Mouse (Mus musculus) hindbrain, embryonic 11.5 days (tissue): Measurements from ENCODE around the gene Zfp30. TPM values are rescaled to one million over a fixed set of nuclear protein-coding genes. Genes with fewer than 3 reads are reported as not detected.

Experiments
- ATAC-seq: fragments of 200-750 bp; cut with Nextera tagmentation; 2 replicates; pipeline ENCODE4 v1.8.0; 2017; ENCODE audit warnings: mild to moderate bottlenecking, moderate TSS enrichment, moderate library complexity; ENCODE audit not compliant: low FRiP score
- DNase-seq: peaks from one replicate; pipeline ENCODE4 v3.0.0-alpha.2; 2015; ENCODE audit warnings: low spot score
- H3K27ac ChIP-seq: fragments of 300-500 bp; sonication (generic); 2 replicates; pipeline ENCODE4 v1.5.1; 2014; ENCODE audit warnings: mild to moderate bottlenecking, low read depth, low read length
- H3K27me3 ChIP-seq: fragments of 300-500 bp; sonication (generic); 2 replicates; pipeline ENCODE4 v1.6.1; 2014; ENCODE audit warnings: mild to moderate bottlenecking, low read length, moderate library complexity, mixed read lengths; ENCODE audit not compliant: control insufficient read depth, insufficient read depth
- H3K36me3 ChIP-seq: fragments of 300-500 bp; sonication (generic); 2 replicates; pipeline ENCODE4 v1.6.1; 2014; ENCODE audit warnings: mild to moderate bottlenecking, low read length, moderate library complexity, mixed read lengths; ENCODE audit not compliant: control insufficient read depth, insufficient read depth
- H3K4me1 ChIP-seq: fragments of 300-500 bp; sonication (generic); replicated peaks from 2 replicates; pipeline ENCODE4 v1.6.1; 2014; ENCODE audit warnings: low read length, mixed read lengths; ENCODE audit not compliant: control insufficient read depth, insufficient read depth
- H3K4me2 ChIP-seq: fragments of 300-500 bp; sonication (generic); replicated peaks from 2 replicates; pipeline ENCODE4 v1.6.1; 2014; ENCODE audit warnings: mild to moderate bottlenecking, low read depth, low read length
- H3K4me3 ChIP-seq: fragments of 300-500 bp; sonication (generic); 2 replicates; pipeline ENCODE4 v1.5.1; 2014; ENCODE audit warnings: low read depth, low read length
- H3K9ac ChIP-seq: fragments of 300-500 bp; sonication (generic); 2 replicates; pipeline ENCODE4 v1.6.1; 2014; ENCODE audit warnings: low read depth, low read length
- H3K9me3 ChIP-seq: fragments of 300-500 bp; sonication (generic); 2 replicates; pipeline ENCODE4 v1.6.1; 2016; ENCODE audit warnings: low read length; ENCODE audit not compliant: control insufficient read depth
- WGBS: fragments of 180-500 bp; shearing (Covaris S2); extraction: QIAGEN DNeasy Blood & Tissue Kit; methylation state at CpG from one replicate; pipeline ENCODE4 v1.1.7; 2014; 5-methylcytosine and 5-hydroxymethylcytosine counted together
- polyA plus RNA-seq: library from polyadenylated mRNA; unstranded; fragments of >200 nt; fragmentation: Nextera tagmentation; extraction: Ambion mirVana; gene quantifications from 2 replicates; pipeline ENCODE4 v1.2.1, GENCODE M21; 2014

Zfp30 gene
- polyA plus RNA-seq: 8.2 and 8.5 TPM in 2 replicates

DNA sequence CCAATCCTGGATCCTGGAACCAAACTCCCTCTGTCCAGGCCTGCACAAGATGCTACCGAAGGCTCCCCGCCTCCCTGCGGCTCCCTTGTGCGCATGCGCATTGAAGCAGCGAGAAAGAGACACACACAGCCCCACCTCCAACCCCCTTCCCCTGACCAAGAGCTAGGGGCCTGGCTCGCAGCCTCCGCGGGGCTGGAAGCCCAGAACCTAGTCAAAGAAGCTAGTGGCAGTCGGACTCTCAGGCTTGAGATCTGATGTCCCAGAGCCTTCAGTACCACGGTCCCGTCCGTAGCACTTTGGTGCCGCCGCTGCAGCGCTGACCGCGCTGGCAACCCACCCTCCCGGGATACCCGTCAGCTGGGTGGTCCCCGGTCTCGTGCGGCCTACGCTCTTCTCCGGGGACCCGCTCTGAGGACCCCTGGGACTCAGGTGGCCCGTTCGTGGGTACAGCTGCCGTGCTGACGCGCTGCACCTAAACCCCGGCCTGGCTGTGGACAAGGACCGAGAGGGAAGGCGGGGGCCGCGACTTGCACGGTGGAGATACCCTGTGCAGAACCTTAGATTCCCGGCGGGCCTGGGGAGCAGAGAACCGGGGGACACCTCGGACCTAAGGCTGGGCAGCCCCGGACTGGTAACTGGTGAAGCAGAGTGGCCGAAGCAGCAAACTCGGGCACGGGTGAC, at the start of gene Zfp30:
Gene Zfp30 (plus strand): TSS at position 128 of the 681 bp plus-strand sequence.
- 1% methylated on average over 43 of the region's 45 CpGs for WGBS

GRCm38 (mm10) chr7:29742258-29742657, 41.5 kb upstream of the Zfp30 start:
- Histone ChIP-seq H3K27me3 (no peaks in the 10 kb centered on the region), H3K9me3 (no peaks in the 10 kb centered on the region), H3K9ac (no peak overlapping the region), H3K27ac (no peak overlapping the region), H3K4me3 (no peak overlapping the region), H3K36me3 (no peaks in the 10 kb centered on the region), H3K4me1 (no peaks in the 10 kb centered on the region), H3K4me2 (no peak overlapping the region)
- WGBS: 86% methylated on average over 3 of the region's 3 CpGs
- ATAC-seq (no peak), DNase-seq (no peak)

More for the DNA sequence above, at the start of gene Zfp30:
- Histone ChIP-seq H3K27me3 (no peaks in the 10 kb centered on the region), H3K9me3 (no peaks in the 10 kb centered on the region), H3K4me2 (peak within 1 kb of the TSS; percentile 78), H3K4me1 (no peaks in the 10 kb centered on the region), H3K9ac (peak within 1 kb of the TSS; percentile 92), H3K27ac (peak within 1 kb of the TSS; percentile 89), H3K36me3 (no peaks in the 10 kb centered on the region), H3K4me3 (peak within 1 kb of the TSS; percentile 78)
- DNase-seq (peak; percentile 95), ATAC-seq (peak; percentile 98)

GRCm38 (mm10) chr7:29760476-29760875, 23.3 kb upstream of the Zfp30 start:
- no peak overlapping the region for H3K4me3 ChIP-seq
- no peak for ATAC-seq
- no peaks in the 10 kb centered on the region for H3K9me3 ChIP-seq
- H3K36me3 ChIP-seq: no peaks in the 10 kb centered on the region
- DNase-seq: no peak
- no peak overlapping the region for H3K27ac ChIP-seq
- H3K4me1 ChIP-seq: no peaks in the 10 kb centered on the region
- H3K9ac ChIP-seq: no peak overlapping the region
- 83% methylated on average over 5 of the region's 5 CpGs for WGBS
- no peak overlapping the region for H3K4me2 ChIP-seq
- H3K27me3 ChIP-seq: no peaks in the 10 kb centered on the region

DNA sequence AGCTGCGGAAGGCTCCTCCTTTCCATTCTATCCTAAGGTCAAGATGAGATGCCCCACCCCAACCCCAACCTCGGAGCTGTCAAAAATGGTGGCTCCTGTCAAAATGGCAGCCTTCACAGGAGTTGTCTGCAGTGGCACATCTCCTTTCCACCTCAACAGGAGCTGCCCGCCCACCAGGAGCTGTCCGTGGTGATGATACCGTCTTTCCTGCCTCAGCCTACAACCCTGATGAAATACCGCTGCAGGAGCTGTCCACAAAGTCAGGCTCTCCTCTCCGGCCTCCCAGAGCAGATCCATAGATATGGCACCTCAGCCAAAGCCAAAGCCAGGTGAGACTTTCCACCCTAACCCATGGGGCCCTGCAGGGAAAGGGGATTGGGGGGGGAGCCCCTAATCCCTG, 19.1 kb upstream of the Zfp30 start:
- DNase-seq: no peak
- WGBS: 75% methylated on average over 7 of the region's 7 CpGs
- no peak overlapping the region for H3K9ac ChIP-seq

GRCm38 (mm10) chr7:29767058-29767686, 16.6 kb upstream of the Zfp30 start:
- Histone ChIP-seq H3K36me3 (no peaks in the 10 kb centered on the region), H3K4me3 (peak overlapping the region; percentile 76), H3K4me2 (peak overlapping the region; percentile 37), H3K9me3 (no peaks in the 10 kb centered on the region), H3K4me1 (peaks cover 3% of the 10 kb centered on the region; the same call in 1 of the 2 replicates), H3K27ac (no peak overlapping the region), H3K27me3 (no peaks in the 10 kb centered on the region), H3K9ac (peak overlapping the region; percentile 63)
- WGBS: 2% methylated on average over 15 of the region's 15 CpGs
- ATAC-seq (peak; percentile 61), DNase-seq (peak; percentile 88)

More for the DNA sequence above, 19.1 kb upstream of the Zfp30 start:
- Histone ChIP-seq H3K36me3 (no peaks in the 10 kb centered on the region), H3K9me3 (no peaks in the 10 kb centered on the region), H3K4me1 (peaks cover 3% of the 10 kb centered on the region; the same call in 1 of the 2 replicates), H3K4me2 (no peak overlapping the region), H3K27me3 (no peaks in the 10 kb centered on the region), H3K4me3 (no peak overlapping the region), H3K27ac (no peak overlapping the region)
- no peak for ATAC-seq

- Histone ChIP-seq H3K9ac (peak within 1 kb of the TSS; percentile 83), H3K4me1 (peaks cover 3% of the 10 kb centered on the region; the same call in 1 of the 2 replicates), H3K36me3 (no peaks in the 10 kb centered on the region; the same call in 1 of the 2 replicates), H3K4me2 (peak within 1 kb of the TSS; percentile 63), H3K27me3 (no peaks in the 10 kb centered on the region), H3K4me3 (peak within 1 kb of the TSS; percentile 76), H3K27ac (0 out of 2 replicates have a peak within 1 kb of the TSS, but pooled peaks have one; percentile 13), H3K9me3 (no peaks in the 10 kb centered on the region)
- DNase-seq (peak; percentile 93), ATAC-seq (peak; percentile 95)
- WGBS: under 1% methylated on average over 32 of the region's 32 CpGs
Measured at GRCm38 (mm10) chr7:29768090-29768900, 15.5 kb upstream of the Zfp30 start, which contains the start of gene Zfp84. TSS of gene Zfp84 (plus strand) at chr7:29768552.

DNA sequence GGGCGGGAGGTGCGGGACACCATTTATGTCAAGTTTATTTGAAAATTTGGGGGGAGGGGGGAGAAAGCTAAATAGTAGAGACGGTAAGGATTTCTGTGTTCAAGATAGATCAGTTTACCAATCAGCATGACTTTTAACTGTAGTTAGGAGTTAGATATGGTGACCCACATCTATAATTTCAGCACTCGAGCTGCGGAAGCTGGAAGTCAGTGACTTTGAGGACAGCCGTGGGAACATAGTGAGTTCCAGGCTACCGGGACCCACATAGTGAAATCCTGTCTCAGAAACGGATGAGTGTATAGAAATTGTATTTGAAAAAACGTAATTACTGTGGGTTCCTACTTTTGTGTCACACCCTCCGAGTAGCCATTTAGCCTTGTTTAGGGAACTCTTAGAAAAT, 14.8 kb upstream of the Zfp30 start:
- H3K36me3 ChIP-seq: peaks cover 4% of the 10 kb centered on the region

GRCm38 (mm10) chr7:29773503-29773902, 10.3 kb upstream of the Zfp30 start:
- H3K27ac ChIP-seq: no peak overlapping the region
- H3K4me2 ChIP-seq: no peak overlapping the region
- DNase-seq (no peak), ATAC-seq (no peak)
- no peaks in the 10 kb centered on the region for H3K9me3 ChIP-seq
- H3K27me3 ChIP-seq: no peaks in the 10 kb centered on the region
- H3K4me3 ChIP-seq: no peak overlapping the region
- 87% methylated on average over 7 of the region's 7 CpGs for WGBS
- H3K9ac ChIP-seq: no peak overlapping the region
- peaks cover 28% of the 10 kb centered on the region for H3K36me3 ChIP-seq
- H3K4me1 ChIP-seq: peaks cover 3% of the 10 kb centered on the region; the same call in 1 of the 2 replicates

More for the DNA sequence above, 14.8 kb upstream of the Zfp30 start:
- H3K27ac ChIP-seq: no peak overlapping the region
- peak overlapping the region; percentile 76 for H3K4me3 ChIP-seq
- H3K27me3 ChIP-seq: no peaks in the 10 kb centered on the region
- DNase-seq (no peak), ATAC-seq (no peak)
- H3K4me2 ChIP-seq: peak overlapping the region; percentile 63
- H3K9ac ChIP-seq: peak overlapping the region; percentile 83
- no peaks in the 10 kb centered on the region for H3K9me3 ChIP-seq
- peaks cover 3% of the 10 kb centered on the region; the same call in 1 of the 2 replicates for H3K4me1 ChIP-seq
- WGBS: 7% methylated on average over 10 of the region's 10 CpGs
